Mouse (Mus musculus) adrenal gland, postnatal 14 days (tissue): ENCODE results near the gene Fam118a. TPM values are rescaled to one million over a fixed set of nuclear protein-coding genes. Genes with fewer than 3 reads are reported as not detected.
"Not testable (repeated sequence)": the region's sequence is repeated elsewhere in the genome, so short reads cannot be mapped to it uniquely, and the experiment has no call there.

Experiments used
- DNase-seq: peaks from one replicate; pipeline ENCODE4 v3.0.0; 2021; ENCODE audit warnings: mixed read lengths
- long read RNA-seq, 2 experiments: library from polyadenylated mRNA; stranded (forward); transcript quantifications; one replicate each; pipeline ENCODE4 v2.0.0; 2021
- total RNA-seq: library from RNA; stranded (reverse); gene quantifications from 2 replicates; pipeline ENCODE4 v1.2.3, GENCODE M21; 2021

Gene Fam118a
- total RNA-seq: 12.6 and 15.5 TPM in 2 replicates
- long read RNA-seq, experiment 1, transcript Fam118a-201 (9 exons, 2,518 nt): major isoform, 19 of 29 reads
- long read RNA-seq, experiment 1, partial matches to known transcripts: 0 of 29 reads
- long read RNA-seq, experiment 1, other reads (novel, unspliced or antisense): 10 of 29 reads
- long read RNA-seq, experiment 2, transcript Fam118a-201 (9 exons, 2,518 nt): major isoform, 8 of 13 reads
- long read RNA-seq, experiment 2, partial matches to known transcripts: 0 of 13 reads
- long read RNA-seq, experiment 2, other reads (novel, unspliced or antisense): 5 of 13 reads

GRCm38 (mm10) chr15:85028648-85029047 lies at the start of gene Fam118a:
Fam118a (plus strand) TSS chr15:85028948.
- DNase-seq: not testable (repeated sequence)

GRCm38 (mm10) chr15:84981609-84982313 lies 47.0 kb upstream of the Fam118a start:
- DNase-seq: no peak

GRCm38 (mm10) chr15:84982888-84983287 lies 45.9 kb upstream of the Fam118a start:
- DNase-seq: peak; percentile 45

GRCm38 (mm10) chr15:84983721-84984120 lies 45.0 kb upstream of the Fam118a start:
- no peak for DNase-seq

GRCm38 (mm10) chr15:84985516-84986160 lies 43.1 kb upstream of the Fam118a start:
- DNase-seq: no peak

GRCm38 (mm10) chr15:84986171-84987019 lies 42.4 kb upstream of the Fam118a start:
- no peak for DNase-seq

GRCm38 (mm10) chr15:84987020-84987815 lies 41.5 kb upstream of the Fam118a start:
- DNase-seq: peak; percentile 74

- peak; percentile 95 for DNase-seq
These were observed 40.6 kb upstream of the Fam118a start, which contains the start of gene 5031439G07Rik for GRCm38 (mm10) chr15:84987874-84988825. 5031439G07Rik (minus strand) TSS chr15:84988551.

GRCm38 (mm10) chr15:84989098-84989497 lies 39.6 kb upstream of the Fam118a start:
- DNase-seq: no peak

- no peak for DNase-seq
These were observed 39.0 kb upstream of the Fam118a start for GRCm38 (mm10) chr15:84989771-84990170.

GRCm38 (mm10) chr15:84994498-84994897 lies 34.2 kb upstream of the Fam118a start:
- no peak for DNase-seq

GRCm38 (mm10) chr15:84995041-84995440 lies 33.7 kb upstream of the Fam118a start:
- DNase-seq: no peak

GRCm38 (mm10) chr15:84995967-84996366 lies 32.8 kb upstream of the Fam118a start:
- DNase-seq: peak; percentile 90

- DNase-seq: no peak
These were observed 30.8 kb upstream of the Fam118a start for GRCm38 (mm10) chr15:84997768-84998454.

GRCm38 (mm10) chr15:84999911-85000310 lies 28.8 kb upstream of the Fam118a start:
- no peak for DNase-seq

- peak; percentile 87 for DNase-seq
These were observed 27.5 kb upstream of the Fam118a start for GRCm38 (mm10) chr15:85000984-85001982.

- no peak for DNase-seq
These were observed 19.1 kb upstream of the Fam118a start for GRCm38 (mm10) chr15:85009666-85010065.
